Mouse (Mus musculus): ENCODE data around the gene Kbtbd6. TPM values are rescaled to one million over a fixed set of nuclear protein-coding genes. Genes with fewer than 3 reads are reported as not detected.

Kbtbd6 gene
- polyA plus RNA-seq, 1 experiment from 2014 or later, result 1.5 TPM

DNA sequence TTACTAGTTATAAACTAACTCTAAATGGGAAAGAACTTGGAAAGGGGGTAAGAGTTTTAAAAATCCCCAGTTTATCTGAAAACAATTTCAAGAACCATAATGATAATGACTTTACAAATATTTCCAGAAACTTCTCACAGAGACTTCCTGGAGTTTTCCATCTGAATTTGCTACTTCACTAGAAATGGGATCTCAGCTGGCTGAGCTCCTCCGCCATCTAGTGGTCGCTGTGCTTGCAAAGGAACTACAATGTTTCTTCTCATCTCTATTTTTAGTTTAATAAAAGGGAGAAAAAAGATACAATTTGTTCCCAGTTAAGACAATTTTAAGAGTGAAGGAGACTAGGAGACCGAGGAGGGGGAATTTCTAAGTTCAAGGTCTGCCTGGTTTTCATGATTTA lies 16.0 kb downstream of the Kbtbd6 start:
- H3K9me3 ChIP-seq (replicated peaks; ENCODE audit: control insufficient read depth, low read length, poor library complexity, severe bottlenecking), result no peaks in the 10 kb centered on the region
- no peak overlapping the region for H3K4me3 ChIP-seq (ENCODE audit: low read depth, low read length)
- H3K27me3 ChIP-seq (ENCODE audit: control insufficient read depth, insufficient read depth, low read depth, low read length), result no peaks in the 10 kb centered on the region
- H3K4me2 ChIP-seq (ENCODE audit: low read length), result no peak overlapping the region
- H3K9ac ChIP-seq (ENCODE audit: low read depth, low read length), result no peak overlapping the region
- 17% methylated on average over 3 of the region's 3 CpGs for WGBS
- H3K36me3 ChIP-seq (ENCODE audit: control insufficient read depth, insufficient read depth, low read length), result peaks cover 31% of the 10 kb centered on the region
- H3K4me1 ChIP-seq (ENCODE audit: control insufficient read depth, insufficient read depth, low read length), result no peaks in the 10 kb centered on the region
- ATAC-seq, result no peak
- no peak overlapping the region for H3K27ac ChIP-seq (ENCODE audit: low read length)

DNA sequence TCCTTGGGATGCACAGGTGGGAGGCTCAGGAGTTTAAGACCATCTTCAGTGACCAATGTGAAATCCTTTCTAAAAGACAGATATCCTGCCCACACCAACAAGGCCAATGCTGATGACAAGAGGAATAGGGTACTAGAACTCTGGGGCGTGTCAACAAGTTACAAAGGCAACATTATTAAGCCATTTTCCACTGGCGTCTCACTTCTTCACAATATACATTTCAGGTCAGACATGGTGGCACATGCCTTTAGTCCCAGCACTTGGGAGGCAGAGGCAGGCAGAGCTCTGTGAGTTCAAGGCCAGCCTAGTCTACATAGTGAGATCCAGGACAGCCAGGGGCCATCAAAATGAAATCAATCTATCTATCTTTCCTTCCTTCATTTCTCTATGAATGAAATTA lies 21.7 kb downstream of the Kbtbd6 start:
- Histone ChIP-seq H3K4me3 (ENCODE audit: low read depth, low read length) (no peak overlapping the region), H3K9ac (ENCODE audit: low read depth, low read length) (no peak overlapping the region), H3K4me1 (ENCODE audit: control insufficient read depth, insufficient read depth, low read length) (no peaks in the 10 kb centered on the region), H3K4me2 (ENCODE audit: low read length) (no peak overlapping the region), H3K36me3 (ENCODE audit: control insufficient read depth, insufficient read depth, low read length) (peaks cover 32% of the 10 kb centered on the region), H3K27ac (ENCODE audit: low read length) (no peak overlapping the region), H3K9me3 (replicated peaks; ENCODE audit: control insufficient read depth, low read length, poor library complexity, severe bottlenecking) (no peaks in the 10 kb centered on the region), H3K27me3 (ENCODE audit: control insufficient read depth, insufficient read depth, low read depth, low read length) (no peaks in the 10 kb centered on the region)
- WGBS, result 91% methylated on average over 2 of the region's 2 CpGs
- ATAC-seq, result no peak

- Histone ChIP-seq H3K36me3 (ENCODE audit: control insufficient read depth, insufficient read depth, low read length) (peaks cover 4% of the 10 kb centered on the region; the same call in 1 of the 2 replicates), H3K27ac (ENCODE audit: low read length) (peak within 1 kb of the TSS; percentile 100), H3K4me1 (ENCODE audit: control insufficient read depth, insufficient read depth, low read length) (peaks cover 26% of the 10 kb centered on the region), H3K27me3 (ENCODE audit: control insufficient read depth, insufficient read depth, low read depth, low read length) (no peaks in the 10 kb centered on the region), H3K9ac (ENCODE audit: low read depth, low read length) (peak within 1 kb of the TSS; percentile 90), H3K9me3 (replicated peaks; ENCODE audit: control insufficient read depth, low read length, poor library complexity, severe bottlenecking) (no peaks in the 10 kb centered on the region), H3K4me2 (ENCODE audit: low read length) (peak within 1 kb of the TSS; percentile 59), H3K4me3 (ENCODE audit: low read depth, low read length) (peak within 1 kb of the TSS; percentile 94)
- 1% methylated on average over 62 of the region's 96 CpGs for WGBS
- ATAC-seq, result peak; percentile 83
Measured at GRCm38 (mm10) chr14:79480624-79481338, 29.1 kb downstream of the Kbtbd6 start, which contains the start of gene Elf1. TSS of gene Elf1 (plus strand) at chr14:79481194.

DNA sequence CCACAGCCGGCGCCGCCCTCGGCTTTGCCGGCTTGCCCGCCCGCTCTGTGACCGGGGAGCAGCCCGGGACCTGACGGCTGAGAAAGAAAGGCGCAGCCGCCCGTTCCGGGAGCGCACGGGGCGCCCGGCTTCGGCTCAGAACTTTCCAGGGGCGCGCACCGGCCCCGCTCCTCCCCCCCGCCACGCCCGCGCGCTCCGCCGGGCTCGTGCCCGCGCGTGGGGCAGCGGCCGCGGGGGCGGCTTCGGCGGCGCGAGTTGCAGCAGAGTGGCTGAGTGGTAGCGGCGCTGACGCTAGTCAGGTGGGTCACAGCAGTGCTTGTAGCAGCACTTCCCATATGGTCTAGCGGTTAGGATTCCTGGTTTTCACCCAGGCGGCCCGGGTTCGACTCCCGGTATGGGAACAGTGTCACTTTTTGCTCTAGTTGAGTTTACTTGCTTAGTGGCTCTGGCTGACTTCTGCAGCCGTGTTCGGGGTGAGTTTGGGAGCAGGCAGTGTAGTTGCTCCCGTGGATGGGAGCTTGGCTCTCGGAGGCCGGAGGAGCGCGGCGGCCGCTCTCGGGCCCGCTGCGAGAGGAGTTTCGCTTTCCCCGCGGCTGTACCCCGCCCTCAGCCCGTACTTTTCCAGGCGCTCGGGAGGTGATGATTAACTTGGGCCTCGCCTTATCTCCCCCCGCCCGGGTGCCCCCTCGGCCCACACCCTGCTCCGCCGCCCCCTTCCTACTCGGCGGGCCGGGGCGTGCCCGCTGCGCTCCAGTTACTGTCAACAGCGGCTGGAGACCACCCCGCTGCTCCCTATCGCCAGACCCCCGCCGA lies 29.9 kb downstream of the Kbtbd6 start, which contains the start of gene Wbp4:
Wbp4 (minus strand) TSS at position 182 of the 813 bp plus-strand sequence.
- peak within 1 kb of the TSS; percentile 90 for H3K9ac ChIP-seq (ENCODE audit: low read depth, low read length)
- peak within 1 kb of the TSS; percentile 100 for H3K27ac ChIP-seq (ENCODE audit: low read length)
- peaks cover 3% of the 10 kb centered on the region; the same call in 1 of the 2 replicates for H3K36me3 ChIP-seq (ENCODE audit: control insufficient read depth, insufficient read depth, low read length)
- peak; percentile 96 for ATAC-seq
- H3K9me3 ChIP-seq (replicated peaks; ENCODE audit: control insufficient read depth, low read length, poor library complexity, severe bottlenecking), result no peaks in the 10 kb centered on the region
- peak within 1 kb of the TSS; percentile 94 for H3K4me3 ChIP-seq (ENCODE audit: low read depth, low read length)
- peaks cover 26% of the 10 kb centered on the region for H3K4me1 ChIP-seq (ENCODE audit: control insufficient read depth, insufficient read depth, low read length)
- WGBS, result 1% methylated on average over 86 of the region's 86 CpGs
- peak within 1 kb of the TSS; percentile 59 for H3K4me2 ChIP-seq (ENCODE audit: low read length)
- no peaks in the 10 kb centered on the region for H3K27me3 ChIP-seq (ENCODE audit: control insufficient read depth, insufficient read depth, low read depth, low read length)

DNA sequence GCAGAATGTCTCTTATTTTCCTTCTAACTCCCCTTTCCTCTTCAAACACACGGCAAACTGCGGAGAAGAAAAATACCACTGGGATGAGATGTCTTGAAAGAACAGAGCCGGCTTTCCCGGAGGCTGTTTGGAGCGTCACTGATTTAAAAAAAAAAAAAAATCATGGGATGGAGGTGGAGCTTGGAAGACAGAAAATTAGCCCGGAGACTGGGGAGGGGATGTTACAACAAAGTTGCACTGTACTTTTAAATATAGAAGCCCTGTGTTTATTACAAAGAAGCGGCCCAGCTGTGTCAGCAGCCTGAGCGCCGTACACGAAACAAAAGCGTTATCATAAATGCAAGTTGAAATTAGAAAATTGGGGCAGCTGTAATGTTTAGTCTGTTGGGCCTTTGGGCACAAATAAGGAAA lies 30.6 kb downstream of the Kbtbd6 start:
- ATAC-seq, result 0 out of 2 replicates have a peak, but pooled peaks have one; percentile 0
- no peaks in the 10 kb centered on the region for H3K27me3 ChIP-seq (ENCODE audit: control insufficient read depth, insufficient read depth, low read depth, low read length)
- peak overlapping the region; percentile 57 for H3K4me2 ChIP-seq (ENCODE audit: low read length)
- WGBS, result 0% methylated on average over 11 of the region's 11 CpGs
- H3K4me1 ChIP-seq (ENCODE audit: control insufficient read depth, insufficient read depth, low read length), result peaks cover 31% of the 10 kb centered on the region
- H3K9me3 ChIP-seq (replicated peaks; ENCODE audit: control insufficient read depth, low read length, poor library complexity, severe bottlenecking), result no peaks in the 10 kb centered on the region
- no peaks in the 10 kb centered on the region for H3K36me3 ChIP-seq (ENCODE audit: control insufficient read depth, insufficient read depth, low read length)
- H3K9ac ChIP-seq (ENCODE audit: low read depth, low read length), result peak overlapping the region; percentile 82
- peak overlapping the region; percentile 94 for H3K4me3 ChIP-seq (ENCODE audit: low read depth, low read length)
- H3K27ac ChIP-seq (ENCODE audit: low read length), result peak overlapping the region; percentile 100

- Histone ChIP-seq H3K9me3 (replicated peaks; ENCODE audit: control insufficient read depth, low read length, poor library complexity, severe bottlenecking) (no peaks in the 10 kb centered on the region), H3K9ac (ENCODE audit: low read depth, low read length) (peak overlapping the region; percentile 82; the same call in 1 of the 2 replicates), H3K4me2 (ENCODE audit: low read length) (peak overlapping the region; percentile 57), H3K27ac (ENCODE audit: low read length) (peak overlapping the region; percentile 100), H3K27me3 (ENCODE audit: control insufficient read depth, insufficient read depth, low read depth, low read length) (no peaks in the 10 kb centered on the region), H3K4me3 (ENCODE audit: low read depth, low read length) (peak overlapping the region; percentile 94), H3K4me1 (ENCODE audit: control insufficient read depth, insufficient read depth, low read length) (peaks cover 34% of the 10 kb centered on the region), H3K36me3 (ENCODE audit: control insufficient read depth, insufficient read depth, low read length) (no peaks in the 10 kb centered on the region)
- ATAC-seq, result no peak
- 26% methylated on average over 15 of the region's 15 CpGs for WGBS
Measured at GRCm38 (mm10) chr14:79482747-79483355, 31.2 kb downstream of the Kbtbd6 start.

DNA sequence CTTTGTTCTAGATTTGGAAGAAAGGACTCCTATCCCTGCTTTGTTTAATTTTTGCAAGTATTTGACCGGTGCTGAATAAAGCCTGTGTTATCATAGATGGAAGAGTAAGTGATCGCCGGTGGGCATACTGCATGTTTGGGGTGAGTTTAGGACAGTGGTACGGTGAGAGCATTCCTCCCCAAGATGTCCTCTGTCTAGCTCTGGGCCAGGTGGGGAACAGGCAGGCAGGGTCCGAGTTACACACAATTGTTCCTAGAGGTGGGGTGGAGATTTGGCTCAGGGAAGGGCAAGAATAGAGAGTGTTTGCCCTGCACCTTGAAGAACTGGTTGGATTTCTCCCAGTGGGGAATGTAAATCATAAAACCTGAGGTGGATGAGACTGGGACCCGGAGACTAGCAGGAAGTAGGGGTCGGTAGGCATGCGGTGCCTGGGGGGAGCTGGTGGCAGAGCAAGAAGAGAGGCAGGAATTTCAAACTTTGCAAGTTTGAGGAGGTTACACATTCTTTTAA lies 32.0 kb downstream of the Kbtbd6 start:
- peaks cover 36% of the 10 kb centered on the region for H3K4me1 ChIP-seq (ENCODE audit: control insufficient read depth, insufficient read depth, low read length)
- no peak overlapping the region for H3K9ac ChIP-seq (ENCODE audit: low read depth, low read length)
- H3K36me3 ChIP-seq (ENCODE audit: control insufficient read depth, insufficient read depth, low read length), result no peaks in the 10 kb centered on the region
- H3K4me3 ChIP-seq (ENCODE audit: low read depth, low read length), result no peak overlapping the region
- H3K9me3 ChIP-seq (replicated peaks; ENCODE audit: control insufficient read depth, low read length, poor library complexity, severe bottlenecking), result no peaks in the 10 kb centered on the region
- H3K27ac ChIP-seq (ENCODE audit: low read length), result no peak overlapping the region
- WGBS, result 82% methylated on average over 8 of the region's 8 CpGs
- H3K27me3 ChIP-seq (ENCODE audit: control insufficient read depth, insufficient read depth, low read depth, low read length), result no peaks in the 10 kb centered on the region
- H3K4me2 ChIP-seq (ENCODE audit: low read length), result peak overlapping the region; percentile 57
- ATAC-seq, result no peak

DNA sequence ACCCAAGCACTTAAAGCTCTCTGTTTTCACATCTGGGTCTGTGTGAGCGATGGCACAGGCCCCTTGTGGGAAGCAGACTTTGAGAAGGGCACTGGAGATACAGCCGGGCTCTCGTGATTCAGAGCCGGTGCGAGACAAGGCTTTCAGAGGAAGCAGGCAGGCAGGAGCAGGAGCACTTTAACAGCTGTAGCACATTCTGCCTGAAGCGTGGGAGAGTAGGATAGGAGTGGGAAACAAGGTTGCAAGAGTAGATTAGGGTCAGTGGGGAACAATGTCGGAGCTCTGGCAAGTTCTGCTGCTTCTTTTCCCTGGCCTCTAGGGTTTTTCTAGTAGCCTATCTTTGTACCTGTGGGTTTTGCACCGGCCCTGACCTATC lies 35.0 kb downstream of the Kbtbd6 start:
- H3K9ac ChIP-seq (ENCODE audit: low read depth, low read length), result no peak overlapping the region; the same call in 1 of the 2 replicates
- H3K4me2 ChIP-seq (ENCODE audit: low read length), result peak overlapping the region; percentile 77
- no peak for ATAC-seq
- H3K4me3 ChIP-seq (ENCODE audit: low read depth, low read length), result peak overlapping the region; percentile 48
- no peaks in the 10 kb centered on the region for H3K27me3 ChIP-seq (ENCODE audit: control insufficient read depth, insufficient read depth, low read depth, low read length)
- no peaks in the 10 kb centered on the region for H3K9me3 ChIP-seq (replicated peaks; ENCODE audit: control insufficient read depth, low read length, poor library complexity, severe bottlenecking)
- 30% methylated on average over 8 of the region's 8 CpGs for WGBS
- H3K4me1 ChIP-seq (ENCODE audit: control insufficient read depth, insufficient read depth, low read length), result peaks cover 24% of the 10 kb centered on the region
- H3K27ac ChIP-seq (ENCODE audit: low read length), result no peak overlapping the region
- no peaks in the 10 kb centered on the region for H3K36me3 ChIP-seq (ENCODE audit: control insufficient read depth, insufficient read depth, low read length)
